Mouse (Mus musculus): ENCODE measurements around the gene Per3. TPM values are rescaled to one million over a fixed set of nuclear protein-coding genes. Genes with fewer than 3 reads are reported as not detected.
"Not testable (repeated sequence)": the region's sequence is repeated elsewhere in the genome, so short reads cannot be mapped to it uniquely, and the experiment has no call there.

Per3 gene
- total and polyA plus RNA-seq, 2 experiments from 2014 or later = 3.0 to 6.9 TPM

GRCm38 (mm10) chr4:151027001-151027400, 17.5 kb downstream of the Per3 start:
- peak; percentile 50; the same call in 1 of the 2 replicates for ATAC-seq

GRCm38 (mm10) chr4:151024152-151024551, 20.3 kb downstream of the Per3 start:
- peaks cover 16% of the 10 kb centered on the region for H3K36me3 ChIP-seq (ENCODE audit: insufficient read depth)
- no peak for DNase-seq

More at GRCm38 (mm10) chr4:151027001-151027400, 17.5 kb downstream of the Per3 start:
- H3K9me3 ChIP-seq (ENCODE audit: low read length) = no peaks in the 10 kb centered on the region
- peaks cover 12% of the 10 kb centered on the region for H3K36me3 ChIP-seq (ENCODE audit: insufficient read depth)
- no peak overlapping the region for H3K4me3 ChIP-seq (ENCODE audit: low read depth, low read length)
- no peak overlapping the region for H3K9ac ChIP-seq
- WGBS = 47% methylated on average over 6 of the region's 6 CpGs
- peak; percentile 57 for DNase-seq
- no peaks in the 10 kb centered on the region for H3K4me1 ChIP-seq (ENCODE audit: insufficient read depth)
- H3K27ac ChIP-seq (ENCODE audit: low read depth, low read length) = no peak overlapping the region
- no peak overlapping the region for H3K4me2 ChIP-seq (ENCODE audit: low read depth)
- peak; percentile 82 for TF ChIP-seq CTCF (IDR thresholded peaks at IDR 0.05; ENCODE audit: low read depth)
- no peaks in the 10 kb centered on the region for H3K27me3 ChIP-seq (ENCODE audit: insufficient read depth, low read length)

GRCm38 (mm10) chr4:151017356-151017755, 27.1 kb downstream of the Per3 start:
- H3K9me3 ChIP-seq (ENCODE audit: low read length); DNase-seq; H3K27me3 ChIP-seq (ENCODE audit: insufficient read depth, low read length); H3K9ac ChIP-seq; H3K27ac ChIP-seq (ENCODE audit: low read depth, low read length); ATAC-seq; H3K4me3 ChIP-seq (ENCODE audit: low read depth, low read length); H3K4me2 ChIP-seq (ENCODE audit: low read depth); H3K4me1 ChIP-seq (ENCODE audit: insufficient read depth): not testable (repeated sequence)
- WGBS = 92% methylated on average over 1 of the region's 1 CpGs
- peaks cover 27% of the 10 kb centered on the region for H3K36me3 ChIP-seq (ENCODE audit: insufficient read depth)

More at GRCm38 (mm10) chr4:151024152-151024551, 20.3 kb downstream of the Per3 start:
- no peak for ATAC-seq
- TF ChIP-seq CTCF (IDR thresholded peaks at IDR 0.05; ENCODE audit: low read depth) = no peak
- Histone ChIP-seq H3K27me3 (ENCODE audit: insufficient read depth, low read length) (no peaks in the 10 kb centered on the region), H3K4me2 (ENCODE audit: low read depth) (no peak overlapping the region), H3K9ac (no peak overlapping the region), H3K27ac (ENCODE audit: low read depth, low read length) (no peak overlapping the region), H3K4me3 (ENCODE audit: low read depth, low read length) (no peak overlapping the region), H3K4me1 (ENCODE audit: insufficient read depth) (no peaks in the 10 kb centered on the region), H3K9me3 (ENCODE audit: low read length) (no peaks in the 10 kb centered on the region)
- WGBS = 88% methylated on average over 9 of the region's 9 CpGs

DNA sequence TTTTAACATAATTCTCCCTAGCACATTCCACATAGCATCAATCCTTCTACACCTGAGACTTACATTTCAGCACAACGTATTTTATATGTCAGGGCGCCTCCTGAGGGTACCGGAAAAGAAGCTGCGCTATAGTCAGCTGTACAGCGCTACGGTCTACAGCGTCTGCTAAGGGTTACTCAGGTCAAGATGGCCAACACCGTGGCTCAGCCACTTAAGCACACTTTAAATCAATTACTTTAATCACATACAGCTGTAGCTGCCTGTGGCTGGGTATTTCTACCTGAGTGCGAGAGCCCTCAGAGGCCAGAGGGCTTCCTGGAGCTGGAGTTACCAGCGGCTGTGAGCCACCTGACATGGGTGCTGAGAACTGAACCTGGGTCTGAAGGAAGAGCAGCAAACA, 28.5 kb downstream of the Per3 start:
- Histone ChIP-seq H3K36me3 (ENCODE audit: insufficient read depth) (peaks cover 22% of the 10 kb centered on the region), H3K27ac (ENCODE audit: low read depth, low read length) (no peak overlapping the region), H3K4me1 (ENCODE audit: insufficient read depth) (no peaks in the 10 kb centered on the region), H3K9ac (no peak overlapping the region), H3K4me2 (ENCODE audit: low read depth) (no peak overlapping the region), H3K9me3 (ENCODE audit: low read length) (no peaks in the 10 kb centered on the region), H3K27me3 (ENCODE audit: insufficient read depth, low read length) (no peaks in the 10 kb centered on the region), H3K4me3 (ENCODE audit: low read depth, low read length) (no peak overlapping the region)
- WGBS = 95% methylated on average over 10 of the region's 10 CpGs
- DNase-seq (no peak), ATAC-seq (no peak)
- TF ChIP-seq CTCF (IDR thresholded peaks at IDR 0.05; ENCODE audit: low read depth) = no peak

DNA sequence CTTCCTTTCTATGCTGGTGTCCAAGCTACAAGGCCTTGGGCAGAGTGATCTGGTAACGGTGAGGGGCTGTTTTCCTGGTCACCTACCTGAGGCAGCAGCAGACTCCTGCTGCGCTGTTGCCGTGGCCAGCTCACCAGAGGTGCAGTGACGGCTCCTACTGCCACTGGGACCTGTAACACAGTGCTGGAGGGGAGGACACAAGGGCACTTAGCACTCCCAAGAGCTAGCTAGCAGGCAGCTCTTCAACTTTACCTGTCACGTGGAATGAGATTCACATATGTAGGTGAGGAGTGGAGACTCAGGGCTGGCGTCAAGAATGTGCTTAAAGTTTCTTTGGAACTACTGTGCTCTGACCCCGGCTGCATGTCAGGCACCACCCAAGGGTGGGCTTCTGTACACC, 34.1 kb downstream of the Per3 start:
- ATAC-seq (no peak), DNase-seq (no peak)
- peaks cover 8% of the 10 kb centered on the region; the same call in 1 of the 2 replicates for H3K36me3 ChIP-seq (ENCODE audit: insufficient read depth)
- no peak overlapping the region for H3K27ac ChIP-seq (ENCODE audit: low read depth, low read length)
- H3K4me3 ChIP-seq (ENCODE audit: low read depth, low read length) = no peak overlapping the region
- no peaks in the 10 kb centered on the region for H3K9me3 ChIP-seq (ENCODE audit: low read length)
- no peaks in the 10 kb centered on the region for H3K4me1 ChIP-seq (ENCODE audit: insufficient read depth)
- H3K27me3 ChIP-seq (ENCODE audit: insufficient read depth, low read length) = no peaks in the 10 kb centered on the region
- H3K4me2 ChIP-seq (ENCODE audit: low read depth) = no peak overlapping the region
- TF ChIP-seq CTCF (IDR thresholded peaks at IDR 0.05; ENCODE audit: low read depth) = no peak
- no peak overlapping the region for H3K9ac ChIP-seq
- WGBS = 91% methylated on average over 7 of the region's 7 CpGs

GRCm38 (mm10) chr4:151006945-151007344, 37.5 kb downstream of the Per3 start:
- no peak overlapping the region for H3K4me2 ChIP-seq (ENCODE audit: low read depth)
- no peaks in the 10 kb centered on the region for H3K4me1 ChIP-seq (ENCODE audit: insufficient read depth)
- no peak overlapping the region for H3K9ac ChIP-seq
- TF ChIP-seq CTCF (IDR thresholded peaks at IDR 0.05; ENCODE audit: low read depth) = peak; percentile 66
- no peaks in the 10 kb centered on the region for H3K9me3 ChIP-seq (ENCODE audit: low read length)
- H3K36me3 ChIP-seq (ENCODE audit: insufficient read depth) = peaks cover 8% of the 10 kb centered on the region; the same call in 1 of the 2 replicates
- peak; percentile 20 for DNase-seq
- H3K27ac ChIP-seq (ENCODE audit: low read depth, low read length) = no peak overlapping the region
- H3K4me3 ChIP-seq (ENCODE audit: low read depth, low read length) = no peak overlapping the region
- peak; percentile 42; the same call in 1 of the 2 replicates for ATAC-seq
- 56% methylated on average over 6 of the region's 6 CpGs for WGBS
- no peaks in the 10 kb centered on the region for H3K27me3 ChIP-seq (ENCODE audit: insufficient read depth, low read length)

- ATAC-seq (no peak), DNase-seq (no peak)
- 96% methylated on average over 13 of the region's 13 CpGs for WGBS
- H3K36me3 ChIP-seq (ENCODE audit: insufficient read depth) = peaks cover 8% of the 10 kb centered on the region; the same call in 1 of the 2 replicates
- H3K4me3 ChIP-seq (ENCODE audit: low read depth, low read length) = no peak overlapping the region
- H3K4me2 ChIP-seq (ENCODE audit: low read depth) = no peak overlapping the region
- H3K4me1 ChIP-seq (ENCODE audit: insufficient read depth) = no peaks in the 10 kb centered on the region
- no peak overlapping the region for H3K27ac ChIP-seq (ENCODE audit: low read depth, low read length)
- no peak for TF ChIP-seq CTCF (IDR thresholded peaks at IDR 0.05; ENCODE audit: low read depth)
- no peaks in the 10 kb centered on the region for H3K27me3 ChIP-seq (ENCODE audit: insufficient read depth, low read length)
- H3K9ac ChIP-seq = no peak overlapping the region
- no peaks in the 10 kb centered on the region for H3K9me3 ChIP-seq (ENCODE audit: low read length)
Measured at GRCm38 (mm10) chr4:151005656-151006318, 38.7 kb downstream of the Per3 start.
